Mouse (Mus musculus) midbrain, embryonic 16.5 days (tissue): Measurements from ENCODE around the gene Abcb8. TPM values are rescaled to one million over a fixed set of nuclear protein-coding genes. Genes with fewer than 3 reads are reported as not detected.

Experiments
- ATAC-seq: fragments of 200-750 bp; cut with Nextera tagmentation; 2 replicates; pipeline ENCODE4 v1.8.0; 2017; ENCODE audit warnings: moderate TSS enrichment
- H3K27ac ChIP-seq: fragments of 300-500 bp; sonication (generic); 2 replicates; pipeline ENCODE4 v1.5.1; 2014; ENCODE audit warnings: mild to moderate bottlenecking, low read length, mixed read lengths
- H3K27me3 ChIP-seq: fragments of 300-500 bp; sonication (generic); 2 replicates; pipeline ENCODE4 v1.6.1; 2014; ENCODE audit warnings: low read depth, low read length, mixed read lengths; ENCODE audit not compliant: control insufficient read depth, insufficient read depth
- H3K36me3 ChIP-seq: fragments of 300-500 bp; sonication (generic); 2 replicates; pipeline ENCODE4 v1.6.1; 2014; ENCODE audit warnings: mild to moderate bottlenecking, low read length, moderate library complexity, mixed read lengths; ENCODE audit not compliant: control insufficient read depth, insufficient read depth
- H3K4me1 ChIP-seq: fragments of 300-500 bp; sonication (generic); 2 replicates; pipeline ENCODE4 v1.6.1; 2014; ENCODE audit warnings: mild to moderate bottlenecking, low read length, mixed read lengths; ENCODE audit not compliant: control insufficient read depth, insufficient read depth
- H3K4me2 ChIP-seq: fragments of 300-500 bp; sonication (generic); 2 replicates; pipeline ENCODE4 v1.6.1; 2014; ENCODE audit warnings: mild to moderate bottlenecking, low read length, mixed read lengths
- H3K4me3 ChIP-seq: fragments of 300-500 bp; sonication (generic); 2 replicates; pipeline ENCODE4 v1.5.1; 2014; ENCODE audit warnings: low read depth, mild to moderate bottlenecking, low read length, moderate library complexity, mixed read lengths
- H3K9ac ChIP-seq: fragments of 300-500 bp; sonication (generic); 2 replicates; pipeline ENCODE4 v1.6.1; 2014; ENCODE audit warnings: low read depth, low read length, mixed read lengths
- H3K9me3 ChIP-seq: fragments of 300-500 bp; sonication (generic); replicated peaks from 2 replicates; pipeline ENCODE4 v1.6.1; 2014; ENCODE audit warnings: mild to moderate bottlenecking, low read length, mixed read lengths; ENCODE audit not compliant: control insufficient read depth, poor library complexity, severe bottlenecking
- WGBS: fragments of 180-500 bp; shearing (Covaris S2); extraction: QIAGEN DNeasy Blood & Tissue Kit; methylation state at CpG from one replicate; pipeline ENCODE4 v1.1.7; 2014; 5-methylcytosine and 5-hydroxymethylcytosine counted together
- polyA plus RNA-seq: library from polyadenylated mRNA; unstranded; fragments of >200 nt; fragmentation: Nextera tagmentation; extraction: Ambion mirVana; gene quantifications from 2 replicates; pipeline ENCODE4 v1.2.1, GENCODE M21; 2015

Abcb8 gene
- polyA plus RNA-seq, 1 experiment from 2014 or later, result 54.9 TPM

- WGBS, result 84% methylated on average over 7 of the region's 7 CpGs
- Histone ChIP-seq H3K9me3 (no peaks in the 10 kb centered on the region), H3K27me3 (no peaks in the 10 kb centered on the region), H3K9ac (no peak overlapping the region), H3K4me1 (no peaks in the 10 kb centered on the region), H3K27ac (no peak overlapping the region), H3K4me3 (no peak overlapping the region), H3K4me2 (no peak overlapping the region), H3K36me3 (no peaks in the 10 kb centered on the region)
- ATAC-seq, result no peak
These were observed 18.7 kb upstream of the Abcb8 start for GRCm38 (mm10) chr5:24374666-24375328.

DNA sequence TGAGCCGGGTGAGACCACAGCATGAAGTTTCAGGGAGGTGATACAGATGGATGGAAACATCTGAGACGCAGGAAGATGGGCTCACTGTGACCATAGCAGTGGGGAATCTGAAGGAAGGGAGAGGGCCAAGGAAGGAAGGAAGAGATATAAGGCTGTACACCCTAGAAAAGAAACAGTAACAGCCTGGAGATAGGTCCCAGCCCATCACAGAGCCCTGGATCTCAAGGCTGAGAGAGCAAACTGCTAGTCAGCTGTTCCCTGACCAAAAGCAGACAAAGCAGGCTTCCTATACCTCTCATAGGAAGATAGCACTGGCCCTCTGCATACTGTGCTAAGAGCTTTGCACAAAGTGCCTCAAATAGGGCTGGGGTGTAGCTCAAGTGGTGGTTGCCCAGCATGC, 14.8 kb upstream of the Abcb8 start:
- WGBS, result 84% methylated on average over 2 of the region's 2 CpGs
- H3K36me3 ChIP-seq, result no peaks in the 10 kb centered on the region
- H3K4me2 ChIP-seq, result no peak overlapping the region
- no peak for ATAC-seq
- no peaks in the 10 kb centered on the region for H3K27me3 ChIP-seq
- no peaks in the 10 kb centered on the region for H3K9me3 ChIP-seq
- no peak overlapping the region for H3K9ac ChIP-seq
- H3K4me3 ChIP-seq, result no peak overlapping the region
- peaks cover 8% of the 10 kb centered on the region for H3K4me1 ChIP-seq
- H3K27ac ChIP-seq, result no peak overlapping the region

DNA sequence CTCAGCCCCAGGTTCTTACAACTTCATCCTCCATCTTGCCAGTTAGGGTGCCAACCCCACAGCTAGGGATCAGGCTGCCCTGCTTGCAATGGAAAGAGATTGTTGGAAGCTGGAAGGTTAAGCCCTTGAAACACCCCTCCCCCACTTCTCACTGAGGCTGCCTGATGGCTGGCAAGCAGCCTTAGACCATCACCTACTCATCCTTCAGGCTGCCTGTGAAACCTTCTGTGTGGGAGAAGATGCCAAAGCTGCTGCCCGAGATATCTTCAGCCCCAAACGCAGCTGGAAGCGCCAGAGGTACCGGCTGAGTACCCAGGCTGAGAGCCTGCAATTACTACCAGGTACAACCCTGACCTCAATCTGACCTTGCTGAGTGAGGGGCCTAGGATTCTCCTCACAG, 14.0 kb upstream of the Abcb8 start:
- Histone ChIP-seq H3K4me3 (no peak overlapping the region), H3K27ac (no peak overlapping the region), H3K4me2 (no peak overlapping the region), H3K27me3 (no peaks in the 10 kb centered on the region), H3K9ac (no peak overlapping the region), H3K36me3 (no peaks in the 10 kb centered on the region), H3K4me1 (peaks cover 13% of the 10 kb centered on the region), H3K9me3 (no peaks in the 10 kb centered on the region)
- 83% methylated on average over 4 of the region's 4 CpGs for WGBS
- ATAC-seq, result no peak

DNA sequence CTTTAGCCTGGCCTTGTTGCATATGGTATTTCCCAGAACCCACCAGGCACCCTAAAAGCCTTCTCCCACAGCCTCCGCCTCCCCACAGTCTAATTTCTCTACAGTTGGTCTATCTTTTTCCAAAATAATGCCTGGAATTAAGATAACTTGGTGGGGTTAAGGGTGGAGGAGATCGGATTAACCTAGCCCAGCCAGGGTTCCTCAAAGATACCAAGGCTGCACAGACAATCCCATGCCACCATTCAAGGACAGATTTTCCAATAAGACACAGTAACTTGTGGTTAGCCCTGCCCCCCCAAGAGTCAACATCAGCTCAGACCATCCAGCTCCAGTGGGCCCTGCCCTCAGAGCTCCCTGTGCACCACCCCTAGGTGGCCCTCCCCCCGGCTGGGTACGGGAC, 13.0 kb upstream of the Abcb8 start:
- no peak for ATAC-seq
- no peaks in the 10 kb centered on the region; the same call in 1 of the 2 replicates for H3K27me3 ChIP-seq
- H3K36me3 ChIP-seq, result no peaks in the 10 kb centered on the region
- WGBS, result 90% methylated on average over 4 of the region's 4 CpGs
- H3K4me2 ChIP-seq, result no peak overlapping the region
- no peak overlapping the region for H3K27ac ChIP-seq
- no peak overlapping the region for H3K4me3 ChIP-seq
- H3K9ac ChIP-seq, result no peak overlapping the region
- H3K4me1 ChIP-seq, result peaks cover 13% of the 10 kb centered on the region
- no peaks in the 10 kb centered on the region for H3K9me3 ChIP-seq

GRCm38 (mm10) chr5:24381486-24381885, 12.0 kb upstream of the Abcb8 start:
- Histone ChIP-seq H3K36me3 (no peaks in the 10 kb centered on the region), H3K4me2 (no peak overlapping the region), H3K27me3 (peaks cover 5% of the 10 kb centered on the region), H3K9ac (no peak overlapping the region), H3K4me3 (no peak overlapping the region), H3K4me1 (peaks cover 13% of the 10 kb centered on the region), H3K27ac (no peak overlapping the region), H3K9me3 (no peaks in the 10 kb centered on the region)
- WGBS, result 79% methylated on average over 6 of the region's 6 CpGs
- no peak for ATAC-seq

DNA sequence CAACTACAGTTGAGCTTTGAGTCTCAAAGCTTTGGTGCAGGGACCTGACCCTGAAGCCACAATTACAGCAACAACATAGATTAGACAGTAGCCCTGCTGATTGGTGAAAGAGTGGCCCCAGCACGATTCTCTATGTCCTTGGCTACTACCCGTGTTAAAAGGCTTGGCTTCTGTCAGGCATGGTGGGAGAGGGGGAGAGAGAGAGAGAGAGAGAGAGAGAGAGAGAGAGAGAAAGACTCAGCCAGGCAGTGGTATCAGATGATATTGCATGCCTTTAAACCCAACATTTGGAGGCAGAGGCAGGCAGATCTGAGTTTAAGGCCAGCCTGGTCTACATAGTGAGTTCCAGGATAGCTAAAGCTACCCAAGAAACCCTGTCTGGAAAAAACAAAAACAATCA, 11.5 kb upstream of the Abcb8 start:
- no peaks in the 10 kb centered on the region for H3K36me3 ChIP-seq
- peaks cover 13% of the 10 kb centered on the region for H3K4me1 ChIP-seq
- 56% methylated on average over 2 of the region's 2 CpGs for WGBS
- H3K27me3 ChIP-seq, result peaks cover 10% of the 10 kb centered on the region
- H3K9me3 ChIP-seq, result no peaks in the 10 kb centered on the region
- no peak overlapping the region for H3K9ac ChIP-seq
- H3K4me3 ChIP-seq, result no peak overlapping the region
- no peak overlapping the region for H3K4me2 ChIP-seq
- no peak for ATAC-seq
- no peak overlapping the region for H3K27ac ChIP-seq

- H3K4me2 ChIP-seq, result peak overlapping the region; percentile 61
- H3K4me1 ChIP-seq, result peaks cover 22% of the 10 kb centered on the region
- peak; percentile 86 for ATAC-seq
- H3K4me3 ChIP-seq, result peak overlapping the region; percentile 54
- peak overlapping the region; percentile 72 for H3K9ac ChIP-seq
- H3K27me3 ChIP-seq, result peaks cover 18% of the 10 kb centered on the region
- H3K36me3 ChIP-seq, result no peaks in the 10 kb centered on the region
- peak overlapping the region; percentile 89 for H3K27ac ChIP-seq
- WGBS, result under 1% methylated on average over 34 of the region's 34 CpGs
- no peaks in the 10 kb centered on the region for H3K9me3 ChIP-seq
These were observed 10.2 kb upstream of the Abcb8 start for GRCm38 (mm10) chr5:24383026-24383859.

- H3K4me3 ChIP-seq, result no peak overlapping the region
- H3K27me3 ChIP-seq, result peaks cover 23% of the 10 kb centered on the region
- ATAC-seq, result no peak
- H3K9me3 ChIP-seq, result no peaks in the 10 kb centered on the region
- no peaks in the 10 kb centered on the region for H3K36me3 ChIP-seq
- no peak overlapping the region for H3K27ac ChIP-seq
- H3K9ac ChIP-seq, result no peak overlapping the region
- peak overlapping the region; percentile 61; the same call in 1 of the 2 replicates for H3K4me2 ChIP-seq
- 65% methylated on average over 6 of the region's 6 CpGs for WGBS
- peaks cover 25% of the 10 kb centered on the region for H3K4me1 ChIP-seq
These were observed 9.1 kb upstream of the Abcb8 start for GRCm38 (mm10) chr5:24384407-24384806.

- Histone ChIP-seq H3K27me3 (peaks cover 29% of the 10 kb centered on the region), H3K4me2 (no peak overlapping the region), H3K27ac (no peak overlapping the region), H3K36me3 (no peaks in the 10 kb centered on the region), H3K9ac (no peak overlapping the region), H3K4me3 (no peak overlapping the region), H3K9me3 (no peaks in the 10 kb centered on the region), H3K4me1 (peaks cover 25% of the 10 kb centered on the region)
- WGBS, result 88% methylated on average over 5 of the region's 5 CpGs
- no peak for ATAC-seq
These were observed 8.1 kb upstream of the Abcb8 start for GRCm38 (mm10) chr5:24385374-24385773.
